Mouse (Mus musculus) small intestine, adult 2 months (tissue): Measurements from ENCODE around the gene Tlcd1. TPM values are rescaled to one million over a fixed set of nuclear protein-coding genes. Genes with fewer than 3 reads are reported as not detected.

Source experiments
- H3K27ac ChIP-seq: fragments of 200-500 bp; 2 replicates; pipeline ENCODE4 v1.5.1; 2012; ENCODE audit warnings: low read depth, low read length, control low read depth, inconsistent platforms; ENCODE audit not compliant: insufficient read depth
- H3K27me3 ChIP-seq: fragments of 200-500 bp; 2 replicates; pipeline ENCODE4 v1.6.1; 2012; ENCODE audit warnings: mild to moderate bottlenecking, moderate library complexity, low read length, inconsistent platforms; ENCODE audit not compliant: control insufficient read depth, insufficient read depth
- H3K36me3 ChIP-seq: fragments of 200-500 bp; 2 replicates; pipeline ENCODE4 v1.6.1; 2012; ENCODE audit warnings: mild to moderate bottlenecking, low read length, control low read depth, inconsistent platforms; ENCODE audit not compliant: control insufficient read depth, insufficient read depth
- H3K4me1 ChIP-seq: fragments of 200-500 bp; 2 replicates; pipeline ENCODE4 v1.6.1; 2012; ENCODE audit warnings: low read length, inconsistent platforms, mixed read lengths; ENCODE audit not compliant: control insufficient read depth, insufficient read depth, insufficient read length
- H3K4me3 ChIP-seq: fragments of 200-500 bp; 2 replicates; pipeline ENCODE4 v1.5.1; 2012; ENCODE audit warnings: low read depth, mild to moderate bottlenecking, control low read depth, inconsistent platforms, low read length, moderate library complexity
- CTCF ChIP-seq: fragments of 200-500 bp; IDR thresholded peaks from 2 replicates; pipeline ENCODE4 v1.5.1; 2012; ENCODE audit warnings: low read depth, mild to moderate bottlenecking, control low read depth, inconsistent platforms, low read length, moderate library complexity, mixed read lengths; ENCODE audit not compliant: insufficient replicate concordance, insufficient read length; ENCODE audit errors: extremely low read depth
- POLR2A ChIP-seq: fragments of 200-500 bp; IDR thresholded peaks from 2 replicates; pipeline ENCODE4 v1.6.1; 2012; ENCODE audit warnings: low read depth, mild to moderate bottlenecking, control low read depth, inconsistent platforms, low read length, moderate library complexity
- WGBS: fragments of 180-500 bp; shearing (Covaris S2); methylation state at CpG from one replicate; pipeline ENCODE4 v1.1.7; 2018; 5-methylcytosine and 5-hydroxymethylcytosine counted together
- polyA plus RNA-seq: library from polyadenylated mRNA; depleted of rRNA; stranded (reverse); fragments of >200 nt; gene quantifications from 2 replicates; pipeline ENCODE4 v1.2.3, GENCODE M21; 2012; rRNA removed

The Tlcd1 gene
- polyA plus RNA-seq, 1 experiment = 15.3 TPM

DNA sequence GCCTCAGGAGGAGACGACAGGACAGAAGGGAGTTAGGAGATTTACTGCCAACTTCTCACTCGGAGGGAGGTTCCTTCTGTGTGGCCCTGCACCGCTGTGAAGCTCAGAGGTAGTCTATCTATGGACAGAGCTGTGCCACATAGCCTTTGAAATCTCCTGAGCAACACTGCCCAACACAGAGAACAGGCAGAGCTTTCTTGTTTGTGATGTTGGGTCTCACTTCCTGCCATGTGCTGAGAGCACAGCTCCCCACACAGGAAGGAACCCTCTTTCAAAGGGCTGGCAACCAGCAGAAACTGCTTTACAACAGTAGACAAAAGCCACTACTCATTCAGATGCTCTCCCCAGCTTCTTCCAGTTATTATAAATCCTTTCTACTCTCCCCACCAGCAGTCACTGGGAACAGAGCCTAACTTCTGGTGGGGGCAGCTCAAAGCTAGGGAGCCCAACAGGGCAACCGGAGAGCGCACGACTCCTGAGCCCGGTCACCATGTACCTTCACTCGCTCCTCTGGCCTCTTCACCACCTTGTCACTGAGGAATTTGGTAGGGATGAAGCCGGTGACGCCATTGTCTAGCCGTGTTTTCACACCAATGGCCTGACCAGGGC is 39.3 kb downstream of the Tlcd1 start:
- H3K36me3 ChIP-seq = peaks cover 83% of the 10 kb centered on the region
- 90% methylated on average over 11 of the region's 11 CpGs for WGBS

DNA sequence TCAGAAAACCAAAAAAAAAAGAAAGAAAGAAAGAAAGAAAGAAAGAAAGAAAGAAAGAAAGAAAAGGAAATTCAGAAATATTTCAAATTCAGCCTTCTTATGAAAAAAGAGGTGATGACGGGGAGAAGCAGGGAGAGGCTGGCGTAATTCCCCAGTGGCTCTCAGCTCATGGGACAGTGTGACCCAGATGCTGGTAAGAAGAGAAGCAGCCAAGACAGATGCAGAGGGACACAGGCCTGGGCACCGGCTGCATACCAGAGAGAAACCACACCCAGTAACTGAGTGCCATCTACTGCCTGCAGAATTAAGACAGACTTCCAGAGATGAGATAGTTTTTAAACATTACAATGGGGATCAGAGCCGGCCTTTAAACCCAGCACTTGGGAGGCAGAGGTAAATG is 47.1 kb downstream of the Tlcd1 start:
- peaks cover 92% of the 10 kb centered on the region for H3K36me3 ChIP-seq
- 89% methylated on average over 4 of the region's 4 CpGs for WGBS

More for the DNA sequence above, 39.3 kb downstream of the Tlcd1 start:
- Histone ChIP-seq H3K4me3 (no peak overlapping the region), H3K27me3 (no peaks in the 10 kb centered on the region), H3K27ac (no peak overlapping the region), H3K4me1 (no peaks in the 10 kb centered on the region)
- no peak for TF ChIP-seq CTCF
- no peak for TF ChIP-seq POLR2A

More for the DNA sequence above, 47.1 kb downstream of the Tlcd1 start:
- no peak overlapping the region for H3K4me3 ChIP-seq
- TF ChIP-seq CTCF (no peak), POLR2A (no peak)
- H3K4me1 ChIP-seq = no peaks in the 10 kb centered on the region
- H3K27me3 ChIP-seq = no peaks in the 10 kb centered on the region
- no peak overlapping the region for H3K27ac ChIP-seq

Other genes with a start within 250 kb of the Tlcd1 start
- gene Sez6, start 245.9 kb upstream of the Tlcd1 start, polyA plus RNA-seq = 0.41 and 0.46 TPM in 2 replicates
- gene Phf12, start 194.0 kb upstream of the Tlcd1 start, polyA plus RNA-seq = 21.7 and 33.0 TPM in 2 replicates
- 3.8 and 3.9 TPM in 2 replicates for gene Dhrs13, start 144.4 kb upstream of the Tlcd1 start, polyA plus RNA-seq
- 16.2 and 19.7 TPM in 2 replicates for gene Flot2, start 138.8 kb upstream of the Tlcd1 start, polyA plus RNA-seq
- gene Eral1, start 96.3 kb upstream of the Tlcd1 start, polyA plus RNA-seq = 12.2 and 17.3 TPM in 2 replicates
- gene Fam222b, start 82.1 kb upstream of the Tlcd1 start, polyA plus RNA-seq = 13.1 and 29.2 TPM in 2 replicates
- gene Traf4, start 11.1 kb upstream of the Tlcd1 start, polyA plus RNA-seq = 50.3 and 99.5 TPM in 2 replicates
- gene Nek8, start within 50 bp of the Tlcd1 start, polyA plus RNA-seq = 5.0 and 6.6 TPM in 2 replicates
- gene Rpl23a, start 6.9 kb downstream of the Tlcd1 start, polyA plus RNA-seq = 31.9 and 66.4 TPM in 2 replicates
- 12.2 and 13.0 TPM in 2 replicates for gene Rab34, start 11.7 kb downstream of the Tlcd1 start, polyA plus RNA-seq
- 0.11 TPM in 1 of 2 replicates, not detected in the other for gene Proca1, start 16.7 kb downstream of the Tlcd1 start, polyA plus RNA-seq
- gene Sdf2, start 69.0 kb downstream of the Tlcd1 start, polyA plus RNA-seq = 91.3 and 125 TPM in 2 replicates
- gene Supt6, start 69.3 kb downstream of the Tlcd1 start, polyA plus RNA-seq = 19.2 and 28.5 TPM in 2 replicates
- gene 2610507B11Rik, start 85.0 kb downstream of the Tlcd1 start, polyA plus RNA-seq = 38.2 and 51.7 TPM in 2 replicates
- gene BC030499, start 114.1 kb downstream of the Tlcd1 start, polyA plus RNA-seq = 0.14 and 0.18 TPM in 2 replicates
- 5.1 and 7.5 TPM in 2 replicates for gene Spag5, start 124.8 kb downstream of the Tlcd1 start, polyA plus RNA-seq
- gene Aldoc, start 146.3 kb downstream of the Tlcd1 start, polyA plus RNA-seq = 8.8 and 11.7 TPM in 2 replicates
- 47.6 and 70.8 TPM in 2 replicates for gene Pigs, start 151.7 kb downstream of the Tlcd1 start, polyA plus RNA-seq
- 12.7 and 13.3 TPM in 2 replicates for gene Unc119, start 166.8 kb downstream of the Tlcd1 start, polyA plus RNA-seq
- gene Foxn1, start 209.8 kb downstream of the Tlcd1 start, polyA plus RNA-seq = 0.06 TPM in 1 of 2 replicates, not detected in the other
- gene Slc13a2, start 245.5 kb downstream of the Tlcd1 start, polyA plus RNA-seq = 24.9 and 374 TPM in 2 replicates